In the genomic region with DNA sequence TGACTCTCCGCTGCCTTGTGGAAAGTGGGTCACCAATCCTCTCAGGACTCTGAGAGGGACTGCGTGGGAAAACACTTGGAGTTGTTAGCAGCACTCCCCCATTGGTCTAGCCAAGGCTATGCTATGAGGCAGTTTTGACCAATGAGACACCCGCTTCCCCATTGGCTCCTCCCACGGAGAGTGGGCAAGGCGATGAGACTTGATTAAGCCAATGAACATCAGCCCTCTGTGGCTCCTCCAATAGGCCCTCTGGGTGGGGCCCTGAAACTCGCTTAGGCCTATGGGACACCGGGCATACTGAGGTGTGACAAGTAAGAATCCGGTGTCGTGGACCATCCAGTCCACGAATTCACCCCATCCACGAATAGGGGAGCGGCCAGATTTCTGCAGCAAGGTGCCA, we compare ENCODE assay signal across 8 mouse cellular contexts. TPM values are rescaled to one million over a fixed set of nuclear protein-coding genes. Genes with fewer than 3 reads are reported as not detected.
DNase-seq lines count a peak whose midpoint lies in the region; ATAC-seq and TF ChIP-seq lines count a peak whose summit lies in the region.

No protein-coding gene starts in this region.

- no peaks in the 10 kb centered on the region for H3K9me3 ChIP-seq in E14TG2a.4 (ENCODE audit: low read length)
- no peaks in the 10 kb centered on the region for H3K9me3 ChIP-seq in forebrain, embryonic 11.5 days (ENCODE audit: control insufficient read depth, low read length)
- no peaks in the 10 kb centered on the region for H3K9me3 ChIP-seq in liver, embryonic 11.5 days (ENCODE audit: control insufficient read depth, low read length)
- H3K9me3 ChIP-seq in neural tube, embryonic 15.5 days (replicated peaks) = no peaks in the 10 kb centered on the region

- 20% methylated on average over 12 of the region's 12 CpGs for whole genome bisulfite sequencing in forebrain, embryonic 11.5 days
- 29% methylated on average over 12 of the region's 12 CpGs for WGBS in kidney, adult 2 months
- WGBS in liver, embryonic 11.5 days = 9% methylated on average over 12 of the region's 12 CpGs
- WGBS in neural tube, embryonic 15.5 days = 14% methylated on average over 12 of the region's 12 CpGs

- peak overlapping the region; percentile 76 for H3K4me3 ChIP-seq in E14TG2a.4 (replicated peaks; ENCODE audit: low read length)
- H3K4me3 ChIP-seq in forebrain, embryonic 11.5 days (ENCODE audit: low read depth, low read length) = peak overlapping the region; percentile 17; the same call in 1 of the 2 replicates
- no peak overlapping the region for H3K4me3 ChIP-seq in kidney, adult 2 months (ENCODE audit: insufficient read depth, low read depth, low read length)
- H3K4me3 ChIP-seq in liver, embryonic 11.5 days (ENCODE audit: low read depth, low read length) = no peak overlapping the region
- peak overlapping the region; percentile 11; the same call in 1 of the 2 replicates for H3K4me3 ChIP-seq in neural tube, embryonic 15.5 days (replicated peaks)

- no peak for TF ChIP-seq CTCF in E14TG2a.4 (conservative IDR thresholded peaks at IDR 0.05; ENCODE audit: low read length)
- no peak for TF ChIP-seq CTCF in kidney, adult 2 months (conservative IDR thresholded peaks at IDR 0.05; ENCODE audit: insufficient read depth, insufficient read length, low read depth, low read length)

- peaks cover 75% of the 10 kb centered on the region for H3K4me1 ChIP-seq in E14TG2a.4 (replicated peaks; ENCODE audit: low read depth, low read length)
- peaks cover 2% of the 10 kb centered on the region; the same call in 1 of the 2 replicates for H3K4me1 ChIP-seq in forebrain, embryonic 11.5 days (replicated peaks; ENCODE audit: control insufficient read depth, insufficient read depth, low read length)
- no peaks in the 10 kb centered on the region for H3K4me1 ChIP-seq in kidney, adult 2 months (ENCODE audit: control insufficient read depth, insufficient read depth, low read length)
- no peaks in the 10 kb centered on the region for H3K4me1 ChIP-seq in liver, embryonic 11.5 days (replicated peaks; ENCODE audit: control insufficient read depth, insufficient read depth, low read length)
- H3K4me1 ChIP-seq in neural tube, embryonic 15.5 days = peaks cover 34% of the 10 kb centered on the region

- peaks cover 50% of the 10 kb centered on the region for H3K27me3 ChIP-seq in E14TG2a.4 (ENCODE audit: insufficient read depth, low read length)
- H3K27me3 ChIP-seq in forebrain, embryonic 11.5 days (ENCODE audit: control insufficient read depth, insufficient read depth, low read length) = no peaks in the 10 kb centered on the region; the same call in 1 of the 2 replicates
- no peaks in the 10 kb centered on the region for H3K27me3 ChIP-seq in kidney, adult 2 months (replicated peaks; ENCODE audit: control insufficient read depth, insufficient read depth, low read length)
- peaks cover 48% of the 10 kb centered on the region for H3K27me3 ChIP-seq in liver, embryonic 11.5 days (replicated peaks; ENCODE audit: control insufficient read depth, insufficient read depth, low read length)
- peaks cover 32% of the 10 kb centered on the region for H3K27me3 ChIP-seq in neural tube, embryonic 15.5 days (replicated peaks)

- no peaks in the 10 kb centered on the region for H3K36me3 ChIP-seq in E14TG2a.4 (ENCODE audit: insufficient read depth, low read length)
- no peaks in the 10 kb centered on the region for H3K36me3 ChIP-seq in forebrain, embryonic 11.5 days (ENCODE audit: control insufficient read depth, insufficient read depth, low read length)
- H3K36me3 ChIP-seq in kidney, adult 2 months (ENCODE audit: control insufficient read depth, insufficient read depth, low read length) = no peaks in the 10 kb centered on the region
- H3K36me3 ChIP-seq in liver, embryonic 11.5 days (ENCODE audit: control insufficient read depth, insufficient read depth, low read length) = no peaks in the 10 kb centered on the region
- no peaks in the 10 kb centered on the region for H3K36me3 ChIP-seq in neural tube, embryonic 15.5 days

- H3K4me2 ChIP-seq in forebrain, embryonic 11.5 days (ENCODE audit: low read depth, low read length, severe bottlenecking) = peak overlapping the region; percentile 43
- peak overlapping the region; percentile 9 for H3K4me2 ChIP-seq in liver, embryonic 11.5 days
- peak overlapping the region; percentile 48 for H3K4me2 ChIP-seq in neural tube, embryonic 15.5 days

- peak; percentile 97 for DNase-seq in ZHBTc4 (ENCODE audit: low read depth, low spot score)
- peak; percentile 68 for DNase-seq in forebrain, embryonic 11.5 days (ENCODE audit: low spot score)
- peak; percentile 21 for DNase-seq in kidney, adult 2 months
- DNase-seq in liver, embryonic 11.5 days (ENCODE audit: low spot score) = peak; percentile 34
- no peak for DNase-seq in thymus, postnatal 0 days (ENCODE audit: low spot score)
- DNase-seq in heart, adult 8-10 months (ENCODE audit: low spot score) = no peak

- TF ChIP-seq POLR2A in kidney, adult 2 months (IDR thresholded peaks at IDR 0.05; ENCODE audit: low read depth, low read length) = no peak

- no peak overlapping the region for H3K27ac ChIP-seq in forebrain, embryonic 11.5 days (ENCODE audit: low read depth, low read length)
- no peak overlapping the region for H3K27ac ChIP-seq in kidney, adult 2 months (ENCODE audit: insufficient read depth, low read depth, low read length)
- no peak overlapping the region for H3K27ac ChIP-seq in liver, embryonic 11.5 days (ENCODE audit: low read depth, low read length)
- no peak overlapping the region for H3K27ac ChIP-seq in neural tube, embryonic 15.5 days (replicated peaks)

- H3K9ac ChIP-seq in forebrain, embryonic 11.5 days (ENCODE audit: low read length) = 0 out of 2 replicates have a peak overlapping the region, but pooled peaks have one; percentile 35
- H3K9ac ChIP-seq in liver, embryonic 11.5 days (ENCODE audit: low read depth, low read length) = no peak overlapping the region
- H3K9ac ChIP-seq in neural tube, embryonic 15.5 days (replicated peaks) = no peak overlapping the region

- ATAC-seq in forebrain, embryonic 11.5 days (replicated peaks; ENCODE audit: low FRiP score) = peak; percentile 60; the same call in 1 of the 2 replicates
- ATAC-seq in liver, embryonic 11.5 days (replicated peaks; ENCODE audit: low FRiP score) = no peak
- ATAC-seq in neural tube, embryonic 15.5 days (ENCODE audit: low FRiP score) = peak; percentile 71

RNA-seq across cellular contexts. Expression of a gene that starts 36.3 kb away (rescaled TPM):
- polyA plus RNA-seq in forebrain, embryonic 11.5 days (2014; fragmentation: Nextera tagmentation; extraction: Ambion mirVana) = 0.03 and 0.17 TPM in 2 replicates
- 39.9 and 46.7 TPM in 2 replicates for polyA plus RNA-seq in kidney, adult 2 months (2012; rRNA removed)
- 0.03 TPM in 1 of 2 replicates, not detected in the other for polyA plus RNA-seq in liver, embryonic 11.5 days (2014; fragmentation: Nextera tagmentation; extraction: Ambion mirVana)
- 0.08 and 0.80 TPM in 2 replicates for polyA plus RNA-seq in neural tube, embryonic 15.5 days (2015; fragmentation: Nextera tagmentation; extraction: Ambion mirVana)
- 1.9 and 2.6 TPM in 2 replicates for polyA plus RNA-seq in thymus, postnatal 0 days (2015; fragmentation: Nextera tagmentation; extraction: Ambion mirVana)
- 1 to 10 TPM in 3 of 4 experiments, under 1 TPM in 1; 0.65 to 3.3 (median 1.8) TPM for total RNA-seq in heart, adult 8-10 months (2022)

Comparison
In these comparisons a context has a peak if more than half of its experiments do, and no peak if none do; other contexts are left out.
1. H3K4me3 ChIP-seq: peak in E14TG2a.4 (single experiment), forebrain, embryonic 11.5 days (single experiment) and neural tube, embryonic 15.5 days (single experiment); none in kidney, adult 2 months (single experiment) and liver, embryonic 11.5 days (single experiment).
2. DNase-seq: peak in ZHBTc4 (single experiment), forebrain, embryonic 11.5 days (single experiment), kidney, adult 2 months (single experiment) and liver, embryonic 11.5 days (single experiment); none in thymus, postnatal 0 days (single experiment) and heart, adult 8-10 months (single experiment).
3. RNA of a gene that starts 36.3 kb away (polyA plus RNA-seq): 39.9 to 46.7 TPM in kidney, adult 2 months; 1.9 to 2.6 TPM in thymus, postnatal 0 days, 0.08 to 0.80 TPM in neural tube, embryonic 15.5 days, 0.03 TPM in liver, embryonic 11.5 days and 0.03 to 0.17 TPM in forebrain, embryonic 11.5 days; every median in the first group is over 10 times any median in the second.
4. Peak in every context shown above with its lines, with median percentiles within 50 percentile points of each other: H3K4me2 ChIP-seq.